Mouse (Mus musculus) frontal cortex, postnatal 10 days (tissue): ENCODE results near the gene Gm14632.
"Not testable (repeated sequence)": the region's sequence is repeated elsewhere in the genome, so short reads cannot be mapped to it uniquely, and the experiment has no call there.

Source experiments
- DNase-seq, 2 experiments: peaks; one replicate each; pipeline ENCODE4 v3.0.0; 2022; ENCODE audit warnings: low spot score in 2 of 2, mixed read lengths in 1 of 2

The Gm14632 gene

GRCm38 (mm10) chrX:30329472-30329871, at the start of gene Gm14632:
Gene Gm14632, plus strand, starts transcription at chrX:30329772.
- not testable (repeated sequence) for DNase-seq
